Mouse (Mus musculus) G1E (cell line): Measurements from ENCODE around the gene Sorcs3. TPM values are rescaled to one million over a fixed set of nuclear protein-coding genes. Genes with fewer than 3 reads are reported as not detected.

Experiments
- ATAC-seq: 2 replicates; pipeline ENCODE4 v1.8.0; 2016; ENCODE audit warnings: mild to moderate bottlenecking; ENCODE audit not compliant: insufficient number of reproducible peaks, poor library complexity, low FRiP score, severe bottlenecking; ENCODE audit errors: extremely low read depth
- DNase-seq: peaks from one replicate; pipeline ENCODE4 v3.0.0; 2012; ENCODE audit warnings: low spot score
- H3K27me3 ChIP-seq: 2 replicates; pipeline ENCODE4 v1.6.1; 2012; ENCODE audit warnings: mild to moderate bottlenecking, low read length, inconsistent platforms; ENCODE audit not compliant: insufficient read depth
- H3K36me3 ChIP-seq: replicated peaks from 2 replicates; pipeline ENCODE3; 2012; ENCODE audit warnings: mild to moderate bottlenecking, inconsistent platforms
- H3K4me1 ChIP-seq: 2 replicates; pipeline ENCODE4 v1.6.1; 2012; ENCODE audit warnings: low read depth, low read length, inconsistent platforms, mixed read lengths; ENCODE audit not compliant: insufficient read depth
- H3K4me3 ChIP-seq: 2 replicates; pipeline ENCODE4 v1.5.1; 2012; ENCODE audit warnings: low read depth, mild to moderate bottlenecking, inconsistent platforms, low read length, moderate library complexity, mixed read lengths
- H3K9me3 ChIP-seq: replicated peaks from 2 replicates; pipeline ENCODE4 v1.6.1; 2012; ENCODE audit warnings: inconsistent platforms
- CTCF ChIP-seq: IDR thresholded peaks from 2 replicates; pipeline ENCODE4 v1.5.1; 2012; ENCODE audit warnings: low read depth, low read length, inconsistent platforms, mixed read lengths
- GATA1 ChIP-seq: IDR thresholded peaks from 2 replicates; pipeline ENCODE4 v1.6.1; 2012; ENCODE audit warnings: borderline replicate concordance, low read length, inconsistent platforms, mixed read lengths
- GATA2 ChIP-seq: IDR thresholded peaks from 2 replicates; pipeline ENCODE4 v1.6.1; 2012; ENCODE audit warnings: low read depth, low read length, inconsistent platforms, borderline replicate concordance
- POLR2AphosphoS5 ChIP-seq: IDR thresholded peaks from 2 replicates; pipeline ENCODE4 v1.6.1; 2012; ENCODE audit warnings: low read depth, low read length, inconsistent platforms; ENCODE audit not compliant: insufficient replicate concordance
- TAL1 ChIP-seq: conservative IDR thresholded peaks from 2 replicates; pipeline ENCODE4 v1.6.1; 2012; ENCODE audit warnings: low read depth, low read length, inconsistent platforms, mixed read lengths
- polyA plus RNA-seq: library from polyadenylated mRNA; stranded (reverse); fragments of >175 nt; gene quantifications from 2 replicates; pipeline ENCODE4 v1.2.3, GENCODE M21; 2012
- total RNA-seq, 2 experiments: library from RNA; stranded (forward) in 1 of 2; stranded (reverse) in 1 of 2; fragments of 200-1000 nt in 1 of 2; fragments of >200 nt in 1 of 2; fragmentation: Nextera tagmentation in 1 of 2; gene quantifications; 2 replicates each; pipeline ENCODE4 v1.2.3; 2014 to 2017

Sorcs3 gene
- total and polyA plus RNA-seq, 3 experiments = not detected

- ATAC-seq (no peak), DNase-seq (no peak)
- Histone ChIP-seq H3K4me3 (no peak overlapping the region), H3K36me3 (no peaks in the 10 kb centered on the region), H3K4me1 (no peaks in the 10 kb centered on the region), H3K27me3 (no peaks in the 10 kb centered on the region), H3K9me3 (peaks cover 17% of the 10 kb centered on the region)
- no peak for TF ChIP-seq CTCF
- no peak for TF ChIP-seq POLR2AphosphoS5
- TF ChIP-seq GATA2 = no peak
Measured at GRCm38 (mm10) chr19:48429755-48430154, 223.9 kb downstream of the Sorcs3 start.

DNA sequence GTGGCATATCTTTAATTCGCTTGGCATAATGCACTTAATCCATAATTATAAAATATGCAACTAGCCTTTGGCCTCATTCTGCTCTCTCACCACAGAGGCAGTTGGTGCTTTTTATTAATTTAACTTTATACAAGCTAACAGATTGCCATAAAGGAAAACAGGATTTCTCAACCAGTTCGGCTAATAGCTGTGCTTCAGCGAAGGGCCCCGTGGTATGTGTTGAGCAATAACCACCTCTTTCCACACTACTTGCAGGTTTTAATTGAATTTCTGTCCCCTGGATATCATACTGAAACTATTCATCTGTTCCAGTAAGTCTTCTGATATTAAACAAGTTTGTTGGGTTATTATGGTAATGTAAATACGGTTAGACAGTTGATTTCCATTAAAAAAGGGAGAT, 224.5 kb downstream of the Sorcs3 start:
- H3K9me3 ChIP-seq = peaks cover 14% of the 10 kb centered on the region
- H3K4me1 ChIP-seq = no peaks in the 10 kb centered on the region
- no peak for ATAC-seq
- TF ChIP-seq GATA1 (no peak), POLR2AphosphoS5 (no peak), GATA2 (no peak), CTCF (no peak), TAL1 (no peak)
- H3K36me3 ChIP-seq = no peaks in the 10 kb centered on the region
- no peaks in the 10 kb centered on the region for H3K27me3 ChIP-seq
- DNase-seq = no peak
- H3K4me3 ChIP-seq = no peak overlapping the region

GRCm38 (mm10) chr19:48438450-48438849, 232.6 kb downstream of the Sorcs3 start:
- no peak for TF ChIP-seq GATA2
- TF ChIP-seq GATA1 = no peak
- no peak for TF ChIP-seq POLR2AphosphoS5
- no peak for TF ChIP-seq TAL1
- TF ChIP-seq CTCF = no peak
- no peaks in the 10 kb centered on the region for H3K36me3 ChIP-seq
- H3K27me3 ChIP-seq = no peaks in the 10 kb centered on the region
- no peaks in the 10 kb centered on the region for H3K4me1 ChIP-seq
- no peak overlapping the region for H3K4me3 ChIP-seq
- H3K9me3 ChIP-seq = peaks cover 5% of the 10 kb centered on the region; the same call in 1 of the 2 replicates
- DNase-seq = no peak
- ATAC-seq = no peak

DNA sequence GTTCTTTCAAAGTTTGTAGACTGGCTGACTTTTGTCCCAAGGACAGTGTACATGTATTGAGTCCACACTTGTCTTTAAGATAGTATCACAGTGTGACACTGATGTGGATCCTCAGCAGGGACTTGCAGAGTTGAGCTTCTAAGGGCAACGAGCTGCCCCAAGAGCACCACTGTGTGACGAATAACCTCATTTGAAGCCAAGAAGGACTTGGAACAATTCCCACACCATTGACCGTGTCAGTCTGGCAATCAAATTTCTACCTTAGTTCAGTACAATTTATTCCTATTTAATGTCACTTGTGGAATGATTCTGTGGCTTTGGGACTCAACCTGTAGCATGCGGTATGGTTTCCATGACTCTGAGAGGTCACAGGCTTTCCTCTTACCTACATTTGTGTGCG, 255.3 kb downstream of the Sorcs3 start:
- DNase-seq (no peak), ATAC-seq (no peak)
- Histone ChIP-seq H3K4me1 (no peaks in the 10 kb centered on the region), H3K27me3 (no peaks in the 10 kb centered on the region), H3K4me3 (no peak overlapping the region), H3K9me3 (peaks cover 30% of the 10 kb centered on the region), H3K36me3 (no peaks in the 10 kb centered on the region)
- TF ChIP-seq TAL1 = no peak
- TF ChIP-seq POLR2AphosphoS5 = no peak
- no peak for TF ChIP-seq GATA1
- no peak for TF ChIP-seq CTCF
- TF ChIP-seq GATA2 = no peak

DNA sequence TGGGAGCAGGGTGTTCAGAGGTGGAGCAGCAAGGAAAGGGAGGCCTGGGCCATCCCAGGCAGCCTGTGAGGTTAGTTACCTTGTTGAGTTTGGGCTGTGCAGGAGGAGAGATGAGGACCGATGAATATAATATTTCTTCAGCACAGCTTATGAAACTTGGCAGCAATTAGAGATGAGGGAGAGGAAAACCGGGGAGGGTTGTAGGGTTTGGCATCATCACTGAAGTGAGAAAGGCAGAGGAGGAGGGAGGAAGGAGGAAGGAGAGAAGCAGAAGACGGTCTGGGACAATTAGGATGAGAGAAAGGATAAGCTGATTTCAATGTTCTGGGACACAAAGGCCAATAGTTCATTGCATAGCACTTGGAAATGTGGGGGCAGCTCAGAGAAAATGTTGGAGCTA, 256.6 kb downstream of the Sorcs3 start:
- no peak for TF ChIP-seq GATA1
- no peak for TF ChIP-seq CTCF
- TF ChIP-seq GATA2 = no peak
- no peak for TF ChIP-seq POLR2AphosphoS5
- Histone ChIP-seq H3K4me1 (no peaks in the 10 kb centered on the region), H3K36me3 (no peaks in the 10 kb centered on the region), H3K4me3 (no peak overlapping the region), H3K27me3 (no peaks in the 10 kb centered on the region), H3K9me3 (peaks cover 32% of the 10 kb centered on the region)
- no peak for DNase-seq
- ATAC-seq = no peak

DNA sequence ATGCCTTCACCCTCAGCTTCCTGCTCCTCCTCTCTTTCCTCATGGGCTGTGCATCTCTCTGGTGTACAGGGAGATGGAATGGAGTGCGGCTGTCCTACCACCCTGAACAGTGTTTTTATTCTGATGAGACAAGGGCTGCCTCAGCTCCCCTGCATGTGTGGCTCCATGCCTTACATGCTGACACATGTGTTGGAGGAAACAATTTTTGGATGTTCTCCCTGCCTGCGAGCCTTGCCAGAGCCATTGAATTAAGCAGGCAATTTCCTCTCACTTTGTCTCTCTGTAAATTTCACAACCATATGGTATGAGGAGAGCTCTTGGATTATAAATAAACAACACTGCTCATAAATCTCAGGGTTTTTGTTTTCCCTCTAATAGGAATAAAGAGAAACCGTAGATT, 257.7 kb downstream of the Sorcs3 start:
- no peak for TF ChIP-seq GATA1
- TF ChIP-seq GATA2 = no peak
- no peak for TF ChIP-seq POLR2AphosphoS5
- no peak for TF ChIP-seq TAL1
- TF ChIP-seq CTCF = no peak
- H3K4me1 ChIP-seq = no peaks in the 10 kb centered on the region
- H3K27me3 ChIP-seq = no peaks in the 10 kb centered on the region
- ATAC-seq (no peak), DNase-seq (no peak)
- peaks cover 41% of the 10 kb centered on the region for H3K9me3 ChIP-seq
- H3K36me3 ChIP-seq = no peaks in the 10 kb centered on the region
- H3K4me3 ChIP-seq = no peak overlapping the region

GRCm38 (mm10) chr19:48467471-48467870, 261.6 kb downstream of the Sorcs3 start:
- no peaks in the 10 kb centered on the region for H3K4me1 ChIP-seq
- ATAC-seq (no peak), DNase-seq (no peak)
- no peaks in the 10 kb centered on the region for H3K27me3 ChIP-seq
- peaks cover 49% of the 10 kb centered on the region for H3K9me3 ChIP-seq
- H3K36me3 ChIP-seq = no peaks in the 10 kb centered on the region
- TF ChIP-seq TAL1 (no peak), POLR2AphosphoS5 (no peak), CTCF (no peak), GATA2 (no peak), GATA1 (no peak)
- no peak overlapping the region for H3K4me3 ChIP-seq
